Mouse (Mus musculus) duodenum, adult 2 months (tissue): ENCODE measurements around the gene Cox14. TPM values are rescaled to one million over a fixed set of nuclear protein-coding genes. Genes with fewer than 3 reads are reported as not detected.

Experiments
- polyA plus RNA-seq: library from polyadenylated mRNA; depleted of rRNA; stranded (reverse); fragments of >200 nt; gene quantifications from 2 replicates; pipeline ENCODE4 v1.2.3, GENCODE M21; 2012; ENCODE audit warnings: low replicate concordance; rRNA removed

Gene Cox14
- 343 and 465 TPM in 2 replicates for polyA plus RNA-seq

DNA sequence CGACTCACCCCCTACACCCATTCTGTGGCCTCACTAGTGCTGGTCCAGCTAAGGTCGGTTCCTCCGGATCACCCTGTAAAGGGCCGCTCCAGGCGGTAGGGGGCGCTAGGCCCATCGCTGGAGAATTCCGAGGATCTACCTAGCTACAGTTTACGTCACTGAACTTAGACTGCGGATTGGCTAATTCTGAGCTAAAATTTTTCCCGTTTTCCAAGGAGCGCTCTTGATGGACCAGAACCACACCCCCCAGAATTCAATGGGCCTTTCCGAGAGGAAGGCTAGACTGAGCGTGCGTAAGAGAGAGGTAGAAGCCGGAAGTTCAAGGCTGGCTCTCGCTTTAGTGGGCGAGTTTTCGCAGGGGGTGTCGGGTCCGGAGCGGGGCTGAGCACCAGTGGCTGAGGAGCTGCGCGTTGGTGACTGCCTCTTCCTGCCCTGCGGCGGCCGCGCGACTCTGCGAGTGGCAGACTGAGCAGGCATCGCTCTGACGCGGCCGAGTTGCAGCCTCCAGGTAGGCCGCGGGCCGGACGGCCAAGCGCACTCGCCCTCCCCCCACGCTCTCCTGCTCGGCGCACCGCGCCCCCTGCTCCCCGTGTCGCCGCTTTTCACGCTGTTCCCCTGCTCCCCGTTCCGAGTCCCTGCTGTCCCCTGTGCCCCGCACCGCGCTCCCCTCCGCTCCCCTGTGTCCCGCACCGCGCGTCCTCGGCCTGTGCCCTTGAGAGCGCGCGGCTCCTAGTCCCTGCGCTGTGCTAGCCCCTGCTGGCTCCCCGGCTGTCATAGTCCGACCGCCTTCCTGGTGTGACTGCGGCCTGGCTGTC lies at the start of gene Cox14:
Gene Cox14, plus strand, starts transcription at position 278 of the 815 bp plus-strand sequence.

DNA sequence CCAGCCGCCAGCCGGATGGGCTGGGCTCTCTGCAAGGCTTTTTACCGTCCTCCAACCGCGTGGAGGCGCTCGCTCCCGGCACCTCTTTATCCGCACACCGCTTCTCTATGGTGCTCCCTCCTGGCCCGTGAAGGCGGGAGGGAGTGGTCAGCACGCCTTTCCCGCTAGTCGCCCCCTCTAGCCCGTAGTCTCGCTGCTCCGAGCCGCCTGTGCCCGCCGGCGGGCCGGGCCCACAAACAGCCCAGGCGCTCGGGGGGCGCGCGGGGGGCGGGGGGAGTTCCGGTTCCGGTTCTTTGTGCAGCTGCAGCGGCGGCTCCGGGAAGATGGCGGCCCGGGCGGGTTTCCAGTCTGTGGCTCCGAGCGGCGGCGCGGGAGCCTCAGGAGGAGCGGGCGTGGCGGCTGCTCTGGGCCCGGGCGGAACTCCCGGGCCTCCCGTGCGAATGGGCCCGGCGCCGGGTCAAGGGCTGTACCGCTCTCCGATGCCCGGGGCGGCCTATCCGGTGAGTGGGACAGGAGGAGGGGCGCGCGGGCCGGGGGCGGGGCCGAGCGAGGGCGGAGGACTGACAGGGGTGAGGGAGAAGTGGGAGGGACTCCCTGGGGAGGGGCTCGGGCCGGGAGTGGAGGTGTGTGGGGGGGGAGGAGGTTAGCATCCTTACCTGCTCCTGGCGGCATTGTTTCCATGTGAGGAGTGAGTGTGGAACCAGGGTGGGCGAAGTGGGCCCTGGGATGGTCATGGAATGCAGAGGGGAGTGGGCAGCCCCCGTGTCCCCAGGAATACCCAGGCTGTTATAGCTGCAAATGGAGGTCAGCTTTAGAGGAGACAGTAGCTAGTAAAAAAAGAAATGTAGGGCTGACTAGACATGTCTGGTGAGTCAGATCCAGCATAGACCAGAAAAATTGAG lies 23.2 kb upstream of the Cox14 start, which contains the start of gene Smarcd1:
Gene Smarcd1, plus strand, starts transcription at position 131 of the 902 bp plus-strand sequence.

DNA sequence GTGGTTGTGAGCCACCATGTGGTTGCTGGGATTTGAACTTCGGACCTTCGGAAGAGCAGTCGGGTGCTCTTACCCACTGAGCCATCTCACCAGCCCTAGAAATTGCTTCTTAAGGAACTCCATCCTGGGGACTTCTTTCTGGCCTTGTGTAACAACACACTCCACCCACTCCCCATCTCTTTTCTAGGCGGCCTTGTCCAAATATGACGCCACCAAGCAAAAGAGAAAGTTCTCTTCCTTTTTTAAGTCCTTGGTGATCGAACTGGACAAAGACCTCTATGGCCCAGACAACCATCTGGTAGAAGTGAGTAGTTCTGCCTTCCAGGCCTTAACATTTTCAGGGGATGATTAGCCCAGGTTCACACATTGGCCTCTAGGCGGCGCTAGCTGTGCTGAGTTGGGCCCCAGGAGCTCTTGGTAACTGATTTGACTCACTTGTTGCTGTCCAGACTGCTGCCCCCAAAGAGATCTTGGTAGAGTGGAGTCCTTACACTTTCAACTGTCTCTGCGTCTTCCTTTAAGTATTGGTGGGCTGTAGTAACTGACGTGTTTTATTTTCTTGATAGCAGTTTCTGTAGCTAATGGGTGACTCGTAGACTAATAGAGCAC lies 19.9 kb upstream of the Cox14 start, which contains the start of gene Gm17349:
Gene Gm17349, minus strand, starts transcription at position 51 of the 609 bp plus-strand sequence.

DNA sequence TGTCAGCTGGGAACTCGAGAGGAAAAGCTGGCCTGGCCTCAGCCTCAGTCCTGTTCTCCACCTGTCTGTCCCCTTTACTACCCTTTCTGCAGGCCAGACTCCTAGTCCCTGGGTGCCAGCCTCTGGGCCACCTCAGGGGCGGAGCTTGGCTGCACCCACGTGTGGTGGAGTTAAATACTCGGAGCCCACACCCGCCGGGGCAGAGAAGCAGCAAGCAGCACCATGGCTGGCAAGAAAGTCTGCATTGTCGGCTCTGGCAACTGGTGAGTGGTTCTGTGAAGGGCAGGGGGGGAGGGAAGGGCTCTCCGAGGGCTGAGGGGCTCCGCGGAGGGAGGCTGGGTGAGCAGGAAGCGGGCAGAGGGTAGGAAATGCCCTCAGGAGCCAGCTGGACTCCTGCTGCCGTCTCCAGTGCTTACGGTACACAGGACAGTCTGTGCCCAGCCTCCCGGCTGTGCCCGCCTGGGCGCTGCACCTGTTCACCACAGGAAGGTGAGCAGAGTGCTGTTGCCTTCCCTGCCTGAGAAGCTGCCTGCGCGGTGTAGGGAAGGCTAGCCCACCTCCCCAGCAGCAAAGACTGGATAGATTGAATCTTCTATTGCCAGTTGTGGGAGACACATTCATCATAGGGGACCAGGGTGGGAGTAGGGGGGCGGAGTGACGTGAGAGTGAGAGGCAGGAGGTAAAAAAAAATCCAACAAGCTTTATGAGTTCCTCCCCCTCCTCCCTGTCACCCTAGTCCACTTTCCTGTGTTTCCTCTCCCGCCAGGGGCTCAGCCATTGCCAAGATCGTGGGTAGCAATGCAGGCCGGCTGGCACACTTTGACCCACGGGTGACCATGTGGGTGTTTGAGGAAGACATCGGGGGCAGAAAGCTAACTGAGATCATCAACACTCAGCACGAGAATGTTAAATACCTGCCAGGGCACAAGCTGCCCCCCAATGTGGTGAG lies 7.8 kb upstream of the Cox14 start, which contains the start of gene Gpd1:
Gene Gpd1, plus strand, starts transcription at position 130 of the 949 bp plus-strand sequence.

DNA sequence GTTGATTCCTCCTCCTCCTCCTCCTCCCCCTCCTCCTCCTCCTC lies 47.3 kb downstream of the Cox14 start, which contains the start of gene Cers5:
Gene Cers5, minus strand, starts transcription at position 5 of the 44 bp plus-strand sequence.

Other genes with a start within 250 kb of the Cox14 start
- 0.84 and 1.6 TPM in 2 replicates for gene Faim2, start 197.5 kb upstream of the Cox14 start, polyA plus RNA-seq
- 0.22 TPM in 1 of 2 replicates, not detected in the other for gene Aqp2, start 146.6 kb upstream of the Cox14 start, polyA plus RNA-seq
- gene Aqp5, start 134.8 kb upstream of the Cox14 start, polyA plus RNA-seq, result 0.12 and 106 TPM in 2 replicates
- not detected in 2 replicates for gene Aqp6, start 124.2 kb upstream of the Cox14 start, polyA plus RNA-seq
- 6.3 and 9.2 TPM in 2 replicates for gene Racgap1, start 74.0 kb upstream of the Cox14 start, polyA plus RNA-seq
- 0.64 and 0.94 TPM in 2 replicates for gene Asic1, start 55.2 kb upstream of the Cox14 start, polyA plus RNA-seq
- 23.8 and 25.5 TPM in 2 replicates for gene Smarcd1, start 23.5 kb upstream of the Cox14 start, polyA plus RNA-seq
- gene Gm17349, start 20.1 kb upstream of the Cox14 start, polyA plus RNA-seq, result 10.4 and 13.9 TPM in 2 replicates
- gene Gpd1, start 8.1 kb upstream of the Cox14 start, polyA plus RNA-seq, result 405 and 543 TPM in 2 replicates
- gene Cers5, start 47.3 kb downstream of the Cox14 start, polyA plus RNA-seq, result 4.2 and 4.4 TPM in 2 replicates
- gene Lima1, start 149.8 kb downstream of the Cox14 start, polyA plus RNA-seq, result 25.0 and 29.7 TPM in 2 replicates
- gene Fam186a, start 241.4 kb downstream of the Cox14 start, polyA plus RNA-seq, result not detected in 2 replicates
- gene Larp4, start 244.4 kb downstream of the Cox14 start, polyA plus RNA-seq, result 14.2 and 22.9 TPM in 2 replicates